ENCODE assay signal across 7 mouse cellular contexts in the genomic region with DNA sequence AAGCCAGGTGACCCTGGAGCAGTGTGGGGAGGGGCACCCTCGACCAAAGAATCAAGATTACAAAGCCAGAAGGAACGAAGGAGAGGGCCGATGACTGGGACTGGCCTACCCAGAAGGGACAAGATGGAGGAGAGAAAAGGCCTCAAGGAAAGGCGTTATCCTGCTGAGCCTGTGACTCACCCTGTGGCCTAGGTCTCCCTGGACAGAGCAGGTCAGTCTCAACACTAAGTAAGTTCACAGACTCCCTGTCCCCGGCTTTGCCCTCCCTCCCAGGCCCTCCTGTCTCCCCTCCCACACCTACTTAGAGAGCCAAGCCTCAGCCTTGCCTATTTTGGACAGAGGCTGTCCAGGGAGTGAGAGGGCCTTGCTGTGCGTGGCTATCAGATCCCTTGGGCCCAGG. TPM values are rescaled to one million over a fixed set of nuclear protein-coding genes. Genes with fewer than 3 reads are reported as not detected.
DNase-seq lines count a peak whose midpoint lies in the region; ATAC-seq and TF ChIP-seq lines count a peak whose summit lies in the region.

A gene (plus strand): TSS at position 79 of the 400 bp plus-strand sequence.

- no peak within 1 kb of the TSS for H3K4me3 ChIP-seq in forebrain, embryonic 11.5 days (ENCODE audit: low read depth, low read length)
- H3K4me3 ChIP-seq in limb, embryonic 14.5 days (replicated peaks; ENCODE audit: low read length), result no peak within 1 kb of the TSS
- H3K4me3 ChIP-seq in stomach, embryonic 14.5 days (ENCODE audit: low read depth, low read length), result no peak within 1 kb of the TSS

- H3K27me3 ChIP-seq in forebrain, embryonic 11.5 days (ENCODE audit: control insufficient read depth, insufficient read depth, low read length), result no peaks in the 10 kb centered on the region
- no peaks in the 10 kb centered on the region for H3K27me3 ChIP-seq in limb, embryonic 14.5 days (ENCODE audit: control insufficient read depth, insufficient read depth, low read length)
- H3K27me3 ChIP-seq in stomach, embryonic 14.5 days (ENCODE audit: control insufficient read depth, insufficient read depth, low read length), result no peaks in the 10 kb centered on the region

- no peak for ATAC-seq in forebrain, embryonic 11.5 days (replicated peaks; ENCODE audit: low FRiP score)
- no peak for ATAC-seq in limb, embryonic 14.5 days (ENCODE audit: low FRiP score, low read depth)
- no peak for ATAC-seq in stomach, embryonic 14.5 days (ENCODE audit: insufficient number of reproducible peaks, insufficient read depth, low FRiP score, low read depth)

- H3K36me3 ChIP-seq in forebrain, embryonic 11.5 days (ENCODE audit: control insufficient read depth, insufficient read depth, low read length), result no peaks in the 10 kb centered on the region
- no peaks in the 10 kb centered on the region for H3K36me3 ChIP-seq in limb, embryonic 14.5 days (ENCODE audit: control insufficient read depth, insufficient read depth, low read length)
- H3K36me3 ChIP-seq in stomach, embryonic 14.5 days (ENCODE audit: control insufficient read depth, insufficient read depth, low read length), result no peaks in the 10 kb centered on the region

- no peak for DNase-seq in urinary bladder, adult 2 months (ENCODE audit: low spot score)
- DNase-seq in urinary bladder, postnatal 14 days (ENCODE audit: low spot score), result no peak
- DNase-seq in forebrain, embryonic 11.5 days (ENCODE audit: low spot score), result no peak
- no peak for DNase-seq in heart, postnatal 36 days
- no peak for DNase-seq in limb, embryonic 14.5 days (ENCODE audit: low spot score)
- no peak for DNase-seq in cerebellum, adult 18-20 months

- H3K27ac ChIP-seq in forebrain, embryonic 11.5 days (ENCODE audit: low read depth, low read length), result no peak within 1 kb of the TSS
- H3K27ac ChIP-seq in limb, embryonic 14.5 days (replicated peaks; ENCODE audit: low read depth, low read length), result no peak within 1 kb of the TSS
- no peak within 1 kb of the TSS for H3K27ac ChIP-seq in stomach, embryonic 14.5 days (ENCODE audit: low read length)

- WGBS in forebrain, embryonic 11.5 days, result 70% methylated on average over 6 of the region's 6 CpGs
- WGBS in limb, embryonic 14.5 days, result 72% methylated on average over 6 of the region's 6 CpGs
- WGBS in stomach, embryonic 14.5 days, result 65% methylated on average over 6 of the region's 6 CpGs

- intact Hi-C loops in heart, postnatal 36 days (cut with DNase I), result loop anchor here (1.0 to 10.0 kb wide), 3 partner anchors 33 to 225 kb away; no protein-coding TSS in a partner anchor

- TF ChIP-seq POLR2A in limb, embryonic 14.5 days (IDR thresholded peaks at IDR 0.05; ENCODE audit: borderline replicate concordance, extremely low read depth, insufficient read depth, insufficient read length), result no peak

- no peak within 1 kb of the TSS for H3K4me2 ChIP-seq in forebrain, embryonic 11.5 days (ENCODE audit: low read depth, low read length, severe bottlenecking)
- H3K4me2 ChIP-seq in limb, embryonic 14.5 days (replicated peaks; ENCODE audit: low read depth, low read length, severe bottlenecking), result no peak within 1 kb of the TSS; the same call in 1 of the 2 replicates
- H3K4me2 ChIP-seq in stomach, embryonic 14.5 days (replicated peaks; ENCODE audit: low read depth, low read length), result no peak within 1 kb of the TSS

- H3K9me3 ChIP-seq in forebrain, embryonic 11.5 days (ENCODE audit: control insufficient read depth, low read length), result no peaks in the 10 kb centered on the region
- no peaks in the 10 kb centered on the region for H3K9me3 ChIP-seq in limb, embryonic 14.5 days (ENCODE audit: control insufficient read depth, low read length)
- H3K9me3 ChIP-seq in stomach, embryonic 14.5 days (ENCODE audit: control insufficient read depth, low read depth, low read length), result no peaks in the 10 kb centered on the region

- no peak within 1 kb of the TSS for H3K9ac ChIP-seq in forebrain, embryonic 11.5 days (ENCODE audit: low read length)
- H3K9ac ChIP-seq in limb, embryonic 14.5 days (ENCODE audit: low read depth, low read length, severe bottlenecking), result no peak within 1 kb of the TSS
- H3K9ac ChIP-seq in stomach, embryonic 14.5 days (replicated peaks; ENCODE audit: low read depth, low read length), result no peak within 1 kb of the TSS

- H3K4me1 ChIP-seq in forebrain, embryonic 11.5 days (replicated peaks; ENCODE audit: control insufficient read depth, insufficient read depth, low read length), result no peaks in the 10 kb centered on the region
- H3K4me1 ChIP-seq in limb, embryonic 14.5 days (ENCODE audit: control insufficient read depth, insufficient read depth, low read length), result no peaks in the 10 kb centered on the region
- H3K4me1 ChIP-seq in stomach, embryonic 14.5 days (ENCODE audit: control insufficient read depth, insufficient read depth, low read length), result no peaks in the 10 kb centered on the region

RNA-seq across cellular contexts. Expression of the gene that starts here (rescaled TPM):
- polyA plus RNA-seq in urinary bladder, adult 2 months (2012; rRNA removed), result 3,856 and 5,107 TPM in 2 replicates
- 37.1 and 39.1 TPM in 2 replicates for polyA plus RNA-seq in forebrain, embryonic 11.5 days (2014; fragmentation: Nextera tagmentation; extraction: Ambion mirVana)
- total RNA-seq in heart, postnatal 36 days (2021), result 10 to 100 TPM; 46.5 to 52.8 TPM
- polyA plus RNA-seq in limb, embryonic 14.5 days (2012; rRNA removed), result 120 and 123 TPM in 2 replicates
- 95.6 and 102 TPM in 2 replicates for polyA plus RNA-seq in limb, embryonic 14.5 days (2014; fragmentation: Nextera tagmentation; extraction: Ambion mirVana)
- 232 and 265 TPM in 2 replicates for polyA plus RNA-seq in stomach, embryonic 14.5 days (2014; fragmentation: Nextera tagmentation; extraction: Ambion mirVana)

Comparison
In these comparisons a context has a peak if more than half of its experiments do, and no peak if none do; other contexts are left out.
1. RNA of the gene that starts here (polyA plus RNA-seq): 3,856 to 5,107 TPM in urinary bladder, adult 2 months; 232 to 265 TPM in stomach, embryonic 14.5 days, 95.6 to 123 TPM in limb, embryonic 14.5 days and 37.1 to 39.1 TPM in forebrain, embryonic 11.5 days; every median in the first group is over 10 times any median in the second.